Mouse (Mus musculus) thymus, adult 2 months (tissue): ENCODE results near the gene Eya2. TPM values are rescaled to one million over a fixed set of nuclear protein-coding genes. Genes with fewer than 3 reads are reported as not detected.

Experiments
- DNase-seq: peaks from one replicate; pipeline ENCODE4 v3.0.0; 2021
- H3K27ac ChIP-seq: fragments of 200-500 bp; 2 replicates; pipeline ENCODE4 v1.5.1; 2012; ENCODE audit warnings: low read length, control low read depth; ENCODE audit not compliant: control insufficient read depth, insufficient read depth
- H3K27me3 ChIP-seq: fragments of 200-500 bp; 2 replicates; pipeline ENCODE4 v1.6.1; 2012; ENCODE audit warnings: mild to moderate bottlenecking, low read length, moderate library complexity, mixed read lengths; ENCODE audit not compliant: control insufficient read depth, insufficient read depth
- H3K36me3 ChIP-seq: fragments of 200-500 bp; 2 replicates; pipeline ENCODE4 v1.6.1; 2012; ENCODE audit warnings: mild to moderate bottlenecking, low read length, moderate library complexity; ENCODE audit not compliant: control insufficient read depth, insufficient read depth
- H3K4me1 ChIP-seq: fragments of 200-500 bp; replicated peaks from 2 replicates; pipeline ENCODE4 v1.6.1; 2012; ENCODE audit warnings: low read length; ENCODE audit not compliant: control insufficient read depth, insufficient read depth
- H3K4me3 ChIP-seq: fragments of 200-500 bp; 2 replicates; pipeline ENCODE4 v1.5.1; 2012; ENCODE audit warnings: mild to moderate bottlenecking, low read length, control low read depth, moderate library complexity; ENCODE audit not compliant: control insufficient read depth, insufficient read depth
- CTCF ChIP-seq: fragments of 200-500 bp; IDR thresholded peaks from 2 replicates; pipeline ENCODE4 v1.5.1; 2012; ENCODE audit warnings: mild to moderate bottlenecking, control low read depth, low read length, moderate library complexity, borderline replicate concordance; ENCODE audit not compliant: control insufficient read depth, poor library complexity, insufficient read depth; ENCODE audit errors: extremely low read depth
- POLR2A ChIP-seq: fragments of 200-500 bp; IDR thresholded peaks from 2 replicates; pipeline ENCODE4 v1.6.1; 2012; ENCODE audit warnings: mild to moderate bottlenecking, low read length, control low read depth, moderate library complexity; ENCODE audit not compliant: control insufficient read depth, poor library complexity, insufficient read depth; ENCODE audit errors: extremely low read depth
- WGBS: fragments of 180-500 bp; shearing (Covaris S2); methylation state at CpG from one replicate; pipeline ENCODE4 v1.1.7; 2018; 5-methylcytosine and 5-hydroxymethylcytosine counted together
- polyA plus RNA-seq: library from polyadenylated mRNA; depleted of rRNA; stranded (reverse); fragments of >200 nt; gene quantifications from 2 replicates; pipeline ENCODE4 v1.2.3, GENCODE M21; 2012

Eya2 gene
- polyA plus RNA-seq, 1 experiment, result 85.9 TPM

DNA sequence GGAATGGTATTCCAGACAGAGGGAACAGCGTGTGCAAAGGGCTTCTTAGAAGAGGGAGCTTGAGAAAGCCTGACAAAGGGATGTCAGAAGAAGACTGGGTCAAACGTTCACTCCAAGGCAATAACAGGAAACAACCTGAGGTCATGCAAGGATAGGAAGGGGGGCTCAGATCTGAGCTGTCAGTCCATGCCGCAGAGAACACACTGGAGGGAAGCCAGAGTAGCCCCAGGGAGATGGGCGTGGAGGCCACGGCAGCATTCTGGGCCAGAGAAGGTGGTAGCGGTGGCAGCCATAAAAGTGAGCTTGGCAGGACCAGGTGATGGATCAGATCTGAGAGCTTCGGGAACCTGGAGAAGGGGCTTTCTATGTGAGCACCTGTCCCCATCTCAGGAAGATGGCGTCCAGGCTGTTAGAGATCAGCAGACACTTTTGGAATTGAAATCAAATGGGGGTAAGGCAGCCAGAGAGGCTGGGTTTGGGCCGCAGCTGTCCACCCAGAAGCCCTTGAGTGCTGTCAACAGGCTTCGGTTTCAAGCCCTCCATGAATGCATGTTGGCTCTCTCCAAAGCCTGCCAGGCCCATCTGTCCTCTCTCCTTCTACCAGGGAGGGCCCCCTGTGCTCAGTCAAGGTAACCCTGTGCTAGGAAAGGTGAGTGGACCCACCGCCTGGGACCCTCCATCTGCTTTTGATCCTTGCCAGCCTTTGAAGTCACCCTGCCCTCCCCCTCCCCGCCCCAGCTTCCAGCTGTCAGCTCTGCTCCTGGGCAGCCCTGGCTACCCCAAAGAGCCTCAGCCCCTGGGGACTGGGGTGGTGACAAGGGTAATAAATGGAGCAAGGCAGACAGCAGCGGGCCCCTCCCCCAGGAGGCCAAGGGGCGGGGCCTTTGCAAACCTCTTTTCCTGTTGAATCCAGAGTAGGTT, 58.4 kb downstream of the Eya2 start:
- DNase-seq, result peak; percentile 69
- WGBS, result 21% methylated on average over 14 of the region's 14 CpGs
- H3K36me3 ChIP-seq, result no peaks in the 10 kb centered on the region
- no peaks in the 10 kb centered on the region for H3K27me3 ChIP-seq
- H3K4me3 ChIP-seq, result no peak overlapping the region
- peak overlapping the region; percentile 63; the same call in 1 of the 2 replicates for H3K27ac ChIP-seq
- TF ChIP-seq CTCF (no peak), POLR2A (no peak)
- peaks cover 50% of the 10 kb centered on the region for H3K4me1 ChIP-seq

DNA sequence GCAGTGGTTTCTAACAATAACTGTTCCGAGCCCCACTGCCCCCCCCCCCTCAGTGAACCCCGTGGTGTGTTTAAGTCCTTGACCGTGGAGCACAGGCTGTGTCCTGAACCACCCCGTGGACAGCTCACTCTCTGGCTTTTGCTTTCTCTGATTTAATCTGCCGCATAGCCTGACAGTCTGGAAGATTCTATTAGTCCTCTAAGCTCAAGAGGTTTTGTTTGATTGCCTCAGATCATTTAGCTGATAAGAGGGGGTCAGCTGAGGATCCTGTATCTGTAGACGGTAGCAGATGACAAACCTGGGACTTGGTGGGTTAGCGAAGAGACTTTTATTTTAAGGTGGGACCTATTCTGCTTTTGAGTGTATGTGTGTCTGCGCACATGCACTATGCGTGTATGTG, 59.3 kb downstream of the Eya2 start:
- 23% methylated on average over 9 of the region's 9 CpGs for WGBS

DNA sequence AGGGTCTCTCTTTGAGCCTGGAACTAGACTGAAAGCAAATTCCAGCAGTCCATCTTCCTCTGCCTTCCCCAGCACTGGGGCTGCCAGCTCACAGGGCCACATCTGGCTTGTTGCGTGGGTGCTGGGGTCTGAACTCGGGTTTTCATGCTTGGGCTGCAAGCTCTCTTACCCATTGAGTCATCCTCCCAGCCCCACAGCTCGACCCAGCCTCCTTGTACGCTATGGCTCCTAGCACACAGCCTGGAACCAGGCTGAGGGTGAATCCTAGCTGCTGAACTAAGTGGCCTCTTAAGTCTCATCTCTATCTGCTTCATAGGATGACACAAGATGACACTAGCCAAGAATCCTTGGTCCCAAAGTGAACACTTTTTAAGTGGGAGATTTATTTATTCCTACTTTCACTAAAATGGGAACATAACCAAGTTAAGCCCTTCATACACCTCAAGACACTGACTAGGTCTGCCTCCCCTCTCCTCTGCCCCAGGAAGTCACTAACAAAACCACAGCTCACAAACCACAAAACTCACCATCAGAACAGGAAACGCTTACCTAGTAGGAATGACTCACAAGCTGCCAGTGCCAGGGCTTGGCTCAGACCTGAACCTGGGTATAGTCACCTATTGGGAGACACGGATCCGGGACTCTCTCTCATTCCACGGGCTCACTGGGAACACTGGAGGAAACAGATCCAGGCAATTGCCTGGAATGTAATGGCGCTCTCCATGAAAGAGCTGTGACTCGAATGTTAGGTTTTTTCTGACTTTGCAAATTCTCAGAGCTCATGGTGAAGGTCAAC, 60.1 kb downstream of the Eya2 start:
- TF ChIP-seq CTCF (no peak), POLR2A (no peak)
- Histone ChIP-seq H3K4me3 (peak overlapping the region; percentile 53), H3K4me1 (peaks cover 50% of the 10 kb centered on the region), H3K36me3 (no peaks in the 10 kb centered on the region), H3K27me3 (no peaks in the 10 kb centered on the region), H3K27ac (peak overlapping the region; percentile 82)
- DNase-seq, result peak; percentile 77
- 8% methylated on average over 10 of the region's 10 CpGs for WGBS

More for the DNA sequence above, 59.3 kb downstream of the Eya2 start:
- Histone ChIP-seq H3K27ac (peak overlapping the region; percentile 63), H3K27me3 (no peaks in the 10 kb centered on the region), H3K36me3 (no peaks in the 10 kb centered on the region), H3K4me1 (peaks cover 47% of the 10 kb centered on the region), H3K4me3 (no peak overlapping the region)
- DNase-seq, result no peak
- no peak for TF ChIP-seq POLR2A
- no peak for TF ChIP-seq CTCF

DNA sequence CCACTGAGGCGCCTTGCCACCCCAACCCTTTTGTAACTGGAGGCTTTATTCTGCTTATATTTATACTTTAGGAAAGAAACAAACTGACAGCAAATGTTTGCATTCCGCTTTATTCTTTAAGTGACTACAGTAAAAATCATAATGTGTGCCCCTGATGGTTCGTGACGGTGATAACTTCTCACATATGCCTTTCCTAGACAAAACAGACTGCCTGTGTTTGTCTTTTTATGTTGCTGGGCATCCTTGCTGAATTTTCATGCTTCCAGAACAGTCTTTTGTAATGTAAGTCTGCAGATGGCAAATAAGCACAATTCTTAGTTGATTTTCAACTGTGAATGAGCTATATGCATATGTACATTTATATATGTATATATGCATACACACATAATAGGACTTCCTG, 61.7 kb downstream of the Eya2 start:
- no peak for TF ChIP-seq POLR2A
- no peak for TF ChIP-seq CTCF
- 51% methylated on average over 4 of the region's 4 CpGs for WGBS
- Histone ChIP-seq H3K27ac (no peak overlapping the region), H3K4me1 (peaks cover 49% of the 10 kb centered on the region), H3K27me3 (no peaks in the 10 kb centered on the region), H3K36me3 (no peaks in the 10 kb centered on the region), H3K4me3 (no peak overlapping the region)
- DNase-seq, result no peak

DNA sequence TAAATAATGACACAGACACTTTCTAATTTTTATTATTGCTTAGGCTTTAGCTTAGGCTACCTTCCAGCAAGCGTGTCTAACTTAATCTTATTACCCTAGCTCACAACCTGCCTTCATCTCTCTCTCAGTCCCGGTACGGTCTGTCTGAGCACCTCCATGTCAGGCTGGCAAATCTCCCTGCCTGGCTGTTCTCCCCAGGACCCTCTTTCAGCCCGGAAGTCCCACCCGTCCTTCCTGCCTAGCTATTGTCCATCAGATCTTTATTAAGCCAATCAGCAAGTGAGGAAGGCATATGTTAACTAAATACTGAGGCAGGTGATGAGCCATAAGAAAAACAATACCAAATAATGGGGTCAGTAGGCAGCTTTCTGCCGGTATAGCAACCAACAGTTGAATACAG, 62.1 kb downstream of the Eya2 start:
- no peak overlapping the region for H3K4me3 ChIP-seq
- H3K27ac ChIP-seq, result no peak overlapping the region
- H3K36me3 ChIP-seq, result no peaks in the 10 kb centered on the region
- 54% methylated on average over 6 of the region's 6 CpGs for WGBS
- H3K4me1 ChIP-seq, result peaks cover 49% of the 10 kb centered on the region
- TF ChIP-seq POLR2A (no peak), CTCF (no peak)
- H3K27me3 ChIP-seq, result no peaks in the 10 kb centered on the region
- DNase-seq, result no peak

DNA sequence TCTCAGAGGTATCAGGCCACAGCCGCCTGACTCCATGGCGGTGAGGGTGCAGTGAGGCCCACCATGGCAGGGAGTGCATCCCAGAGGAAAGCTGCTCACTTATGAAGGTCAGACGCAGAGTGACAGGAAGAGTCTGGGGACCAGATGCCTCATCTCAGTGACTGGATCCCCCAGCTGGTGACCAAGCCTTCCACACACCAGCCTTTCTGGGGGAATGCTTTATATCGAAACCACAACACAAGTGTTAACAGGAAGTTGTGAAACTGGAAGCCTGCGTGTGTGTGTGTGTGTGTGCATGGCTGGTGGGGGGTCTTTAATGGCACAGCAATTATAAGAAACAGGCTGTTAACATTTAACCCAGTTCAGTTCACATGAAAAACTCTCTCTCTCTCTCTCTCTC, 64.7 kb downstream of the Eya2 start:
- Histone ChIP-seq H3K27me3 (no peaks in the 10 kb centered on the region), H3K4me1 (peaks cover 27% of the 10 kb centered on the region), H3K27ac (no peak overlapping the region), H3K36me3 (no peaks in the 10 kb centered on the region), H3K4me3 (no peak overlapping the region)
- TF ChIP-seq CTCF, result no peak
- TF ChIP-seq POLR2A, result no peak
- 15% methylated on average over 5 of the region's 5 CpGs for WGBS
- DNase-seq, result peak; percentile 11
